Mouse (Mus musculus) heart, embryonic 14.5 days (tissue): Measurements from ENCODE around the gene Pan2. TPM values are rescaled to one million over a fixed set of nuclear protein-coding genes. Genes with fewer than 3 reads are reported as not detected.

Experiments used
- ATAC-seq: fragments of 200-750 bp; cut with Nextera tagmentation; 2 replicates; pipeline ENCODE4 v1.8.0; 2017; ENCODE audit warnings: low read depth, moderate TSS enrichment; ENCODE audit not compliant: insufficient number of reproducible peaks, insufficient read depth, low FRiP score
- H3K27ac ChIP-seq, 2 experiments: fragments of 200-500 bp in 1 of 2; fragments of 300-500 bp in 1 of 2; sonication (generic) in 1 of 2; replicated peaks in 1 of 2; 2 replicates each; pipeline ENCODE4 v1.5.1; 2012 to 2014; ENCODE audit warnings: low read depth in 2 of 2, low read length in 2 of 2, control low read depth in 1 of 2, mild to moderate bottlenecking in 1 of 2, mixed read lengths in 1 of 2; ENCODE audit not compliant: control insufficient read depth in 1 of 2, insufficient read depth in 1 of 2
- H3K27me3 ChIP-seq: fragments of 300-500 bp; sonication (generic); 2 replicates; pipeline ENCODE4 v1.6.1; 2014; ENCODE audit warnings: mild to moderate bottlenecking, low read length, control low read depth; ENCODE audit not compliant: control insufficient read depth, insufficient read depth
- H3K36me3 ChIP-seq: fragments of 300-500 bp; sonication (generic); 2 replicates; pipeline ENCODE4 v1.6.1; 2014; ENCODE audit warnings: mild to moderate bottlenecking, control low read depth, low read length, mixed read lengths; ENCODE audit not compliant: control insufficient read depth, insufficient read depth
- H3K4me1 ChIP-seq, 2 experiments: fragments of 200-500 bp in 1 of 2; fragments of 300-500 bp in 1 of 2; sonication (generic) in 1 of 2; 2 replicates each; pipeline ENCODE4 v1.6.1; 2012 to 2014; ENCODE audit warnings: low read length in 2 of 2, control low read depth in 1 of 2, mixed read lengths in 1 of 2; ENCODE audit not compliant: control insufficient read depth in 2 of 2, insufficient read depth in 2 of 2
- H3K4me2 ChIP-seq: fragments of 300-500 bp; sonication (generic); 2 replicates; pipeline ENCODE4 v1.6.1; 2014; ENCODE audit warnings: mild to moderate bottlenecking, low read length
- H3K4me3 ChIP-seq, 2 experiments: fragments of 200-500 bp in 1 of 2; fragments of 300-500 bp in 1 of 2; sonication (generic) in 1 of 2; 2 replicates each; pipeline ENCODE4 v1.5.1; 2012 to 2014; ENCODE audit warnings: low read length in 2 of 2, mild to moderate bottlenecking in 2 of 2, control low read depth in 1 of 2, low read depth in 1 of 2, moderate library complexity in 1 of 2; ENCODE audit not compliant: control insufficient read depth in 1 of 2, insufficient read depth in 1 of 2
- H3K9ac ChIP-seq: fragments of 300-500 bp; sonication (generic); 2 replicates; pipeline ENCODE4 v1.6.1; 2014; ENCODE audit warnings: mild to moderate bottlenecking, low read length
- H3K9me3 ChIP-seq: fragments of 300-500 bp; sonication (generic); 2 replicates; pipeline ENCODE4 v1.6.1; 2016; ENCODE audit warnings: low read length, control low read depth; ENCODE audit not compliant: control insufficient read depth
- WGBS: fragments of 180-500 bp; shearing (Covaris S2); extraction: QIAGEN DNeasy Blood & Tissue Kit; methylation state at CpG from one replicate; pipeline ENCODE4 v1.1.7; 2014; 5-methylcytosine and 5-hydroxymethylcytosine counted together
- polyA plus RNA-seq: library from polyadenylated mRNA; unstranded; fragments of >200 nt; fragmentation: Nextera tagmentation; extraction: Ambion mirVana; gene quantifications from 2 replicates; pipeline ENCODE4 v1.2.1, GENCODE M21; 2014

The Pan2 gene
- polyA plus RNA-seq, 1 experiment from 2014 or later: 28.8 TPM

DNA sequence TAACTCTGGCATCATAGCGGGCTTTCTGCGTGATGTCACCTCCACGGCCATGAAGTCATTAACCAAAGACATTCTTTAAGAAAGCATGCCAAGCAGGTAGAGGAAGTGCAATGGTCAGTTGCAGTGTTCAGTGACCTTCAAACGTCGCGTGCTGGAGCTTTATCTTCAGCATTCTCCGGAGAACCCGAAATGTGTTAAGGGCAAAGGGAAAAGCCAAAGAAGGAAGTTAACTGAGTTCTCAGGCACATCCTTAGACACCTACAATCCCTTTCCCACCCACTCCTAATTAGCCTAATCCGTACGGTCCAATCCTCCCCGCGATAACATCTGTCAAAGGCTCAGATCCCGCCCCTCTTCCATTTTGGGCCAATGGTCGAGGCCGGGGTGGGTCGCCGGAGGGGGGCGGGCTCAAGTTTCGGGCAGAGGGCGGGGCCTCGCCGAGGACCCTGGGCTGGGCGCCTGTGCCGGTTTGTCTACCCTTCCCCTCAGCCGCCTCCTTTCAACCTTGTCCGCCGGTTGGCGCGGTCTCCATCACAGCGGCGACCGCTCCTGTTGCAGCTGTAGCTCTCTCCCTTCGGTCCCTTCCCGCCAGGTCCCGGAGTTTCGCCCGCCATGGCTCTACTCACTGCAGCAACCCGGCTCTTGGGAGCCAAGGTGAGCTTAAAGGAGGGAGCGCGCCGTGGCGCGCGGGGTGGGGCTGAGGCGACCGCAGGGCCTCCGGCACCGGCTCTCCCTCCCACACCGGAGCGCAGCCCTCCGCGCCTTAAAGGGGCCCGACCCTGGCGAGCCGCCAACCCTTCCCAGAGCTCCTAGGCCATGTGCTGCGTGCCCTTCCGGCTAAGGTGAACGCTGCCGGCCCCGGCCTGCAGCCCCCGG lies 34.4 kb downstream of the Pan2 start, which contains the start of gene Cs:
Gene Cs, plus strand, starts transcription at position 429 of the 876 bp plus-strand sequence.
- Histone ChIP-seq H3K9me3 (no peaks in the 10 kb centered on the region), H3K27ac (peak within 1 kb of the TSS; percentile 96 to 99), H3K9ac (peak within 1 kb of the TSS; percentile 84), H3K4me1 (peaks cover 8 to 40% of the 10 kb centered on the region in 2 experiments), H3K4me3 (peak within 1 kb of the TSS; percentile 71 to 86), H3K27me3 (no peaks in the 10 kb centered on the region), H3K36me3 (peaks cover 10% of the 10 kb centered on the region; the same call in 1 of the 2 replicates), H3K4me2 (peak within 1 kb of the TSS; percentile 82)
- ATAC-seq: peak; percentile 97
- WGBS: 2% methylated on average over 61 of the region's 61 CpGs

DNA sequence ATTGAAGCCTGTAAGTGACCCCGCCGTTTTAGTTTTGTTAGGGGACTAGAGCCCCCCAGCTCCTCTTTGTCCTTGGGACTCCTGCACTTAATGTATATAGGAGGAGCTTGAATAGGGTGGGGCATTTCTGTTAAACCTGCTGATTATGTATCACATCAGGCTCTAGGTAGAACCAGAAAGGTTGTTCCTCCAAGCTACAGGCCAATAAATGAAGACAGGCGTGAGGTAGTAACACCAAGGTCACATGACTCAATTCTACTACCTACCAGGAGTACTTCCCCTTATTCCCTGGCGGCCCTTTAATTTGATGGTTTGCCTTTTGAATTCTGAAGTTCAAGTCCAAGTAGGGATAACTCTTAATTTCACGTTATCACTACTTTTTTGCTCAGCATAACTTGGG lies 35.3 kb downstream of the Pan2 start:
- Histone ChIP-seq H3K9me3 (no peaks in the 10 kb centered on the region), H3K4me3 (peak overlapping the region; percentile 66 to 86), H3K27ac (peak overlapping the region; percentile 89 to 96), H3K4me1 (peaks cover 8 to 43% of the 10 kb centered on the region in 2 experiments), H3K27me3 (no peaks in the 10 kb centered on the region), H3K9ac (peak overlapping the region; percentile 84), H3K36me3 (peaks cover 10% of the 10 kb centered on the region; the same call in 1 of the 2 replicates), H3K4me2 (peak overlapping the region; percentile 82)
- no peak for ATAC-seq
- WGBS: 12% methylated on average over 5 of the region's 5 CpGs

DNA sequence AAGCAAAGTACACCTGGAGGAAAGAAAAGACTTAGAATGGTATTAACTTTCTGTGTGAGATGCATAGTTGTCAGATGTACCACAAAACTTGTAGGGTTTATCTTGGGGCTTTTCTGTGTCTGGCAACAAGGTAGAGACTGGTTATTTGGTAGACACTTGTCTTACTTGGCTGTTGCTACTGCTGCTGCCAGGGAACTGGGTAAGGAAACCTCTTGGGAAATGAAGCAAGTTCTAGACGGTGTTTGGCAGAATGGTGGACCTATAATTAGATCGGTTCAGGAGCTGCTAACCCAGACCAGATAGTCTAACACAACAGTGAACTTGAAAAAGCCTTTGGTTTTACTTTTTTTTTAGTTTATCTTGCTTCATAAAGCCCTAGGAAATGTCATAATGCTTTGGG lies 35.8 kb downstream of the Pan2 start:
- no peak for ATAC-seq
- H3K4me2 ChIP-seq: peak overlapping the region; percentile 82
- H3K4me3 ChIP-seq: peak overlapping the region in 1 of 2 experiments; percentile 86; a peak in 3 of 4 replicates
- H3K36me3 ChIP-seq: peaks cover 10% of the 10 kb centered on the region; the same call in 1 of the 2 replicates
- H3K4me1 ChIP-seq: peaks cover 8 to 47% of the 10 kb centered on the region in 2 experiments
- peak overlapping the region; percentile 84 for H3K9ac ChIP-seq
- 17% methylated on average over 2 of the region's 2 CpGs for WGBS
- H3K9me3 ChIP-seq: no peaks in the 10 kb centered on the region
- H3K27me3 ChIP-seq: no peaks in the 10 kb centered on the region
- peak overlapping the region; percentile 36 to 96; a peak in 3 of 4 replicates for H3K27ac ChIP-seq

- H3K4me3 ChIP-seq: no peak overlapping the region
- WGBS: 44% methylated on average over 2 of the region's 2 CpGs
- ATAC-seq: no peak
- no peaks in the 10 kb centered on the region for H3K27me3 ChIP-seq
- H3K36me3 ChIP-seq: peaks cover 10% of the 10 kb centered on the region; the same call in 1 of the 2 replicates
- H3K4me2 ChIP-seq: no peak overlapping the region
- no peaks in the 10 kb centered on the region for H3K9me3 ChIP-seq
- H3K4me1 ChIP-seq: peaks cover 13 to 60% of the 10 kb centered on the region in 2 experiments
- no peak overlapping the region for H3K27ac ChIP-seq
- H3K9ac ChIP-seq: no peak overlapping the region
These were observed 37.1 kb downstream of the Pan2 start for GRCm38 (mm10) chr10:128340257-128340656.

- Histone ChIP-seq H3K27me3 (no peaks in the 10 kb centered on the region), H3K27ac (peak overlapping the region in 1 of 2 experiments; percentile 87; a peak in 2 of 4 replicates), H3K9ac (no peak overlapping the region), H3K4me2 (no peak overlapping the region), H3K9me3 (no peaks in the 10 kb centered on the region), H3K36me3 (peaks cover 16% of the 10 kb centered on the region), H3K4me3 (no peak overlapping the region), H3K4me1 (peaks cover 8 to 64% of the 10 kb centered on the region in 2 experiments)
- 84% methylated on average over 1 of the region's 1 CpGs for WGBS
- ATAC-seq: no peak
These were observed 40.3 kb downstream of the Pan2 start for GRCm38 (mm10) chr10:128343436-128343835.

DNA sequence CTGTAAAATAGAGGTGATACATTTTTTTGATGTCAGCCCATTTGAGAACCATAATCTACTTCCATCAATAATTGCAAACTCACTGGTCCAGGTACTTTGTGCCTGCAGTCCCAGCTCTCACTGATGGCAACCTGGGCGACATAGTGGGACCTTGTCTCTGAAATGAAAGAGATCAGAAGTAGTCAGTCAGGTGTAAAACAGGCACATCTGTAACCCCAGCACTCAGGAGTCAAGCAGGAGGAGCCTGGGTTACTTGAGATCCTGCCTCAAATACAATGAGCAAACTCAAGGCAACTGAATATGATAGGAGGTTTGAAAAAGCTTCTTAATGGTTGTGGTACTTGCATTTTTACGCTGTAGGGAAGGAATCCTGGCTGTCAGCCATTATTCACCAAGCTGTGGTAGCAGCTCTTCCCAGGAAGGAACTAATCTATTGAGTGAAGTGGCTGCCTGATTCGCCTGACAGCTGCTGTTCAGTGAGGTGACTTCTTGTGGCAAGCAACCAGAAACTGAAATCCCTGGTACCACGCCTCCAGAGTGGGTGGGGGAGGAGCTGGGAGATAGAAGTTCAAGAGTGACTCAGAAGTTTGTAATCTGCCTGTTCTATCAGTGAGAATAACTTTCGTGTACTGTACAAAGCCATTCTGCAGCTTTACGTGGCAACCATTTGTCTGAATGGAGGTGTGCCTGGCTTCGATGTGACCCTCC lies 41.6 kb downstream of the Pan2 start:
- Histone ChIP-seq H3K9me3 (no peaks in the 10 kb centered on the region), H3K4me3 (peak overlapping the region; percentile 9 to 26; a peak in 3 of 4 replicates), H3K27ac (peak overlapping the region; percentile 79 to 87), H3K27me3 (no peaks in the 10 kb centered on the region), H3K9ac (peak overlapping the region; percentile 60), H3K4me2 (peak overlapping the region; percentile 62), H3K4me1 (peaks cover 5 to 54% of the 10 kb centered on the region in 2 experiments), H3K36me3 (peaks cover 15% of the 10 kb centered on the region)
- WGBS: 7% methylated on average over 7 of the region's 7 CpGs
- ATAC-seq: peak; percentile 76

GRCm38 (mm10) chr10:128347541-128347940 lies 44.4 kb downstream of the Pan2 start:
- H3K27me3 ChIP-seq: no peaks in the 10 kb centered on the region
- no peak for ATAC-seq
- no peak overlapping the region for H3K9ac ChIP-seq
- H3K27ac ChIP-seq: no peak overlapping the region
- peaks cover 5 to 34% of the 10 kb centered on the region in 2 experiments for H3K4me1 ChIP-seq
- no peak overlapping the region for H3K4me2 ChIP-seq
- H3K4me3 ChIP-seq: no peak overlapping the region
- 86% methylated on average over 8 of the region's 8 CpGs for WGBS
- H3K9me3 ChIP-seq: no peaks in the 10 kb centered on the region
- H3K36me3 ChIP-seq: peaks cover 40% of the 10 kb centered on the region
